Mouse (Mus musculus) cortical plate, adult 2 months (tissue): Measurements from ENCODE around the gene Tut1.

ENCODE experiments used
- CTCF ChIP-seq: fragments of 200-500 bp; IDR thresholded peaks from 2 replicates; pipeline ENCODE4 v1.5.1; 2011; ENCODE audit warnings: mild to moderate bottlenecking, control low read depth, low read length; ENCODE audit not compliant: insufficient read depth; ENCODE audit errors: extremely low read depth
- POLR2A ChIP-seq: fragments of 200-500 bp; IDR thresholded peaks from 2 replicates; pipeline ENCODE4 v1.6.1; 2011; ENCODE audit warnings: mild to moderate bottlenecking, low read length, control low read depth; ENCODE audit not compliant: insufficient read depth; ENCODE audit errors: extremely low read depth

GRCm38 (mm10) chr19:8998546-8998945 lies 44.9 kb downstream of the Tut1 start:
- no peak for TF ChIP-seq CTCF
- TF ChIP-seq POLR2A, result no peak
